Mouse (Mus musculus) liver, embryonic 11.5 days (tissue): ENCODE measurements around the gene Ctdsp1. TPM values are rescaled to one million over a fixed set of nuclear protein-coding genes. Genes with fewer than 3 reads are reported as not detected.

ENCODE experiments used
- ATAC-seq: fragments of 200-750 bp; cut with Nextera tagmentation; replicated peaks from 2 replicates; pipeline ENCODE4 v1.8.0; 2017; ENCODE audit warnings: moderate number of reproducible peaks, mild to moderate bottlenecking, moderate TSS enrichment, moderate library complexity; ENCODE audit not compliant: low FRiP score
- DNase-seq: peaks from one replicate; pipeline ENCODE4 v3.0.0-alpha.2; 2017; ENCODE audit warnings: low spot score
- H3K27ac ChIP-seq: fragments of 300-500 bp; sonication (generic); 2 replicates; pipeline ENCODE4 v1.5.1; 2014; ENCODE audit warnings: mild to moderate bottlenecking, low read depth, low read length, control low read depth
- H3K27me3 ChIP-seq: fragments of 300-500 bp; sonication (generic); replicated peaks from 2 replicates; pipeline ENCODE4 v1.6.1; 2014; ENCODE audit warnings: low read length, mixed read lengths; ENCODE audit not compliant: control insufficient read depth, insufficient read depth
- H3K36me3 ChIP-seq: fragments of 300-500 bp; sonication (generic); 2 replicates; pipeline ENCODE4 v1.6.1; 2014; ENCODE audit warnings: mild to moderate bottlenecking, low read length, moderate library complexity, mixed read lengths; ENCODE audit not compliant: control insufficient read depth, insufficient read depth
- H3K4me1 ChIP-seq: fragments of 300-500 bp; sonication (generic); replicated peaks from 2 replicates; pipeline ENCODE4 v1.6.1; 2014; ENCODE audit warnings: low read length, mixed read lengths; ENCODE audit not compliant: control insufficient read depth, insufficient read depth
- H3K4me2 ChIP-seq: fragments of 300-500 bp; sonication (generic); 2 replicates; pipeline ENCODE4 v1.6.1; 2014; ENCODE audit warnings: mild to moderate bottlenecking, control low read depth, moderate library complexity
- H3K4me3 ChIP-seq: fragments of 300-500 bp; sonication (generic); 2 replicates; pipeline ENCODE4 v1.5.1; 2014; ENCODE audit warnings: low read depth, low read length, control low read depth
- H3K9ac ChIP-seq: fragments of 300-500 bp; sonication (generic); 2 replicates; pipeline ENCODE4 v1.6.1; 2014; ENCODE audit warnings: low read depth, low read length, control low read depth
- H3K9me3 ChIP-seq: fragments of 300-500 bp; sonication (generic); 2 replicates; pipeline ENCODE4 v1.6.1; 2016; ENCODE audit warnings: low read length, inconsistent platforms, mixed read lengths; ENCODE audit not compliant: control insufficient read depth
- WGBS: fragments of 180-500 bp; shearing (Covaris S2); extraction: QIAGEN DNeasy Blood & Tissue Kit; methylation state at CpG from one replicate; pipeline ENCODE4 v1.1.7; 2014; 5-methylcytosine and 5-hydroxymethylcytosine counted together
- polyA plus RNA-seq: library from polyadenylated mRNA; unstranded; fragments of >200 nt; fragmentation: Nextera tagmentation; extraction: Ambion mirVana; gene quantifications from 2 replicates; pipeline ENCODE4 v1.2.1, GENCODE M21; 2014

The Ctdsp1 gene
- polyA plus RNA-seq, 1 experiment from 2014 or later: 71.1 TPM

- WGBS: under 1% methylated on average over 41 of the region's 41 CpGs
- peak; percentile 98 for DNase-seq
- Histone ChIP-seq H3K4me1 (peaks cover 26% of the 10 kb centered on the region), H3K9me3 (no peaks in the 10 kb centered on the region), H3K27me3 (no peaks in the 10 kb centered on the region), H3K36me3 (peaks cover 14% of the 10 kb centered on the region; the same call in 1 of the 2 replicates), H3K4me2 (peak overlapping the region; percentile 86), H3K27ac (peak overlapping the region; percentile 92), H3K4me3 (peak overlapping the region; percentile 53), H3K9ac (peak overlapping the region; percentile 61)
- peak; percentile 89 for ATAC-seq
Measured at GRCm38 (mm10) chr1:74397268-74397918, 6.1 kb downstream of the Ctdsp1 start.

GRCm38 (mm10) chr1:74397919-74398451, 6.7 kb downstream of the Ctdsp1 start:
- Histone ChIP-seq H3K4me1 (peaks cover 20% of the 10 kb centered on the region), H3K9me3 (no peaks in the 10 kb centered on the region), H3K36me3 (peaks cover 14% of the 10 kb centered on the region; the same call in 1 of the 2 replicates), H3K4me3 (peak overlapping the region; percentile 53), H3K9ac (peak overlapping the region; percentile 61), H3K4me2 (peak overlapping the region; percentile 86), H3K27me3 (no peaks in the 10 kb centered on the region), H3K27ac (peak overlapping the region; percentile 92)
- ATAC-seq (peak; percentile 37), DNase-seq (peak; percentile 70)
- 5% methylated on average over 11 of the region's 11 CpGs for WGBS

- H3K36me3 ChIP-seq: no peaks in the 10 kb centered on the region
- no peaks in the 10 kb centered on the region for H3K9me3 ChIP-seq
- WGBS: 77% methylated on average over 3 of the region's 3 CpGs
- no peak overlapping the region for H3K27ac ChIP-seq
- H3K4me2 ChIP-seq: peak overlapping the region; percentile 61
- H3K4me1 ChIP-seq: peaks cover 11% of the 10 kb centered on the region
- H3K9ac ChIP-seq: no peak overlapping the region
- ATAC-seq: no peak
- no peak for DNase-seq
- no peak overlapping the region for H3K4me3 ChIP-seq
- no peaks in the 10 kb centered on the region for H3K27me3 ChIP-seq
Measured at GRCm38 (mm10) chr1:74400531-74400930, 9.2 kb downstream of the Ctdsp1 start.

GRCm38 (mm10) chr1:74401015-74401702, 9.8 kb downstream of the Ctdsp1 start:
- H3K4me2 ChIP-seq: peak overlapping the region; percentile 61
- H3K27ac ChIP-seq: 0 out of 2 replicates have a peak overlapping the region, but pooled peaks have one; percentile 54
- no peaks in the 10 kb centered on the region for H3K9me3 ChIP-seq
- ATAC-seq (no peak), DNase-seq (no peak)
- WGBS: 43% methylated on average over 16 of the region's 16 CpGs
- peaks cover 11% of the 10 kb centered on the region for H3K4me1 ChIP-seq
- H3K9ac ChIP-seq: peak overlapping the region; percentile 60
- no peaks in the 10 kb centered on the region for H3K27me3 ChIP-seq
- H3K36me3 ChIP-seq: no peaks in the 10 kb centered on the region
- H3K4me3 ChIP-seq: no peak overlapping the region

- H3K4me3 ChIP-seq: no peak overlapping the region
- no peak overlapping the region for H3K4me2 ChIP-seq
- no peak for DNase-seq
- peaks cover 10% of the 10 kb centered on the region for H3K4me1 ChIP-seq
- no peak overlapping the region for H3K9ac ChIP-seq
- no peak for ATAC-seq
- H3K27me3 ChIP-seq: no peaks in the 10 kb centered on the region
- no peaks in the 10 kb centered on the region for H3K9me3 ChIP-seq
- no peak overlapping the region for H3K27ac ChIP-seq
- no peaks in the 10 kb centered on the region for H3K36me3 ChIP-seq
- WGBS: 84% methylated on average over 4 of the region's 4 CpGs
Measured at GRCm38 (mm10) chr1:74404206-74404605, 12.9 kb downstream of the Ctdsp1 start.

GRCm38 (mm10) chr1:74408589-74409504, 17.5 kb downstream of the Ctdsp1 start, which contains the start of gene Vil1:
Gene Vil1, plus strand, starts transcription at chr1:74409376.
- no peak within 1 kb of the TSS for H3K4me3 ChIP-seq
- H3K27ac ChIP-seq: no peak within 1 kb of the TSS
- no peak within 1 kb of the TSS for H3K9ac ChIP-seq
- DNase-seq (no peak), ATAC-seq (no peak)
- peaks cover 5% of the 10 kb centered on the region; the same call in 1 of the 2 replicates for H3K4me1 ChIP-seq
- no peaks in the 10 kb centered on the region for H3K36me3 ChIP-seq
- 49% methylated on average over 15 of the region's 15 CpGs for WGBS
- H3K27me3 ChIP-seq: no peaks in the 10 kb centered on the region
- H3K4me2 ChIP-seq: no peak within 1 kb of the TSS
- H3K9me3 ChIP-seq: no peaks in the 10 kb centered on the region

GRCm38 (mm10) chr1:74411753-74412325, 20.5 kb downstream of the Ctdsp1 start:
- Histone ChIP-seq H3K9ac (no peak overlapping the region), H3K36me3 (no peaks in the 10 kb centered on the region), H3K9me3 (no peaks in the 10 kb centered on the region), H3K27me3 (no peaks in the 10 kb centered on the region), H3K27ac (no peak overlapping the region), H3K4me3 (no peak overlapping the region), H3K4me1 (peaks cover 5% of the 10 kb centered on the region), H3K4me2 (no peak overlapping the region)
- DNase-seq (no peak), ATAC-seq (no peak)
- whole genome bisulfite sequencing: 52% methylated on average over 2 of the region's 2 CpGs

GRCm38 (mm10) chr1:74412711-74413110, 21.4 kb downstream of the Ctdsp1 start:
- H3K27ac ChIP-seq: no peak overlapping the region
- no peak overlapping the region for H3K4me2 ChIP-seq
- no peaks in the 10 kb centered on the region for H3K27me3 ChIP-seq
- H3K4me1 ChIP-seq: peaks cover 5% of the 10 kb centered on the region
- no peaks in the 10 kb centered on the region for H3K9me3 ChIP-seq
- 79% methylated on average over 8 of the region's 8 CpGs for WGBS
- no peak for ATAC-seq
- H3K36me3 ChIP-seq: no peaks in the 10 kb centered on the region
- no peak for DNase-seq
- H3K9ac ChIP-seq: no peak overlapping the region
- no peak overlapping the region for H3K4me3 ChIP-seq
